Mouse (Mus musculus): ENCODE measurements around the gene Arntl2. TPM values are rescaled to one million over a fixed set of nuclear protein-coding genes. Genes with fewer than 3 reads are reported as not detected.

Gene Arntl2
- total and polyA plus RNA-seq, 3 experiments: not detected

DNA sequence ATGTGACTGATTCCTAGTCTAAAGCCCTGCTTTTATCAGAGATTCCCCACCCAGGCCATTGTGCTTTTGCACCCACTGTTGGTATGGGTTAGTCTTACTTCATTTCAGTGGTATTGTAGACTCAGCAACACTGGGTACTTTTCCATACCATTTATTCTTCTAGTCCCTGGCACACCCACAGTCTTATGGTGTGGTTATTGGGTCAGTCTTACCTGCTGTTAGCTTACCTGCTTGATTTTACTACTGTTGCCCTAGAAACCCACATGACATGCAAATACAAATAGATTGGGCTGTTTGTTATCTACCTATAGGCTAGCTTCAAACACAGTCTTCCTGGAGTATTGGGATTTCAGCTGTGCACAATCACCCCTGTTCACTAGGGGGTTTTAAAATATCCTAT lies 48.8 kb upstream of the Arntl2 start:
- no peak overlapping the region; the same call in 1 of the 2 replicates for H3K4me2 ChIP-seq (ENCODE audit: insufficient read depth, low read depth, poor library complexity, severe bottlenecking)
- no peak for TF ChIP-seq EP300 (IDR thresholded peaks at IDR 0.05; ENCODE audit: low read length)
- TF ChIP-seq HCFC1 (IDR thresholded peaks at IDR 0.05; ENCODE audit: low read depth, low read length): no peak
- no peak for TF ChIP-seq POLR2A (IDR thresholded peaks at IDR 0.05; ENCODE audit: low read depth, low read length)
- TF ChIP-seq E2F4 (IDR thresholded peaks at IDR 0.05; ENCODE audit: insufficient replicate concordance, low read depth, low read length): no peak
- no peak for TF ChIP-seq ZNF384 (IDR thresholded peaks at IDR 0.05; ENCODE audit: low read depth, low read length)
- TF ChIP-seq USF2 (conservative IDR thresholded peaks at IDR 0.05; ENCODE audit: low read depth, low read length): no peak
- no peak for TF ChIP-seq IRF4 (IDR thresholded peaks at IDR 0.05; ENCODE audit: low read depth, low read length)
- no peak for TF ChIP-seq BHLHE40 (IDR thresholded peaks at IDR 0.05; ENCODE audit: low read depth, low read length)
- no peak for TF ChIP-seq UBTF (IDR thresholded peaks at IDR 0.05; ENCODE audit: low read depth, low read length)
- no peak for TF ChIP-seq TCF12 (IDR thresholded peaks at IDR 0.05; ENCODE audit: low read depth, low read length)
- TF ChIP-seq CHD1 (IDR thresholded peaks at IDR 0.05; ENCODE audit: low read depth, low read length): no peak
- TF ChIP-seq TBP (conservative IDR thresholded peaks at IDR 0.05; ENCODE audit: low read depth, low read length): no peak
- no peak for TF ChIP-seq USF1 (IDR thresholded peaks at IDR 0.05; ENCODE audit: low read depth, low read length)
- TF ChIP-seq MEF2A (IDR thresholded peaks at IDR 0.05; ENCODE audit: borderline replicate concordance, low read depth, low read length): no peak
- peaks cover 24 to 73% of the 10 kb centered on the region in 2 experiments for H3K4me1 ChIP-seq (ENCODE audit: control insufficient read depth in 1 of 2, insufficient read depth in 2 of 2)
- H3K27me3 ChIP-seq (replicated peaks): no peaks in the 10 kb centered on the region
- H3K79me2 ChIP-seq (replicated peaks; ENCODE audit: control insufficient read depth, extremely low read depth, insufficient read depth, poor library complexity, severe bottlenecking): no peaks in the 10 kb centered on the region
- no peaks in the 10 kb centered on the region for H3K9me3 ChIP-seq (replicated peaks; ENCODE audit: low read length)
- H3K4me3 ChIP-seq (replicated peaks in 1 of 3; ENCODE audit: low read depth in 2 of 3, low read length in 2 of 3, poor library complexity in 1 of 3): no peak overlapping the region
- H3K9ac ChIP-seq (ENCODE audit: insufficient read depth, low read depth): no peak overlapping the region
- DNase-seq (ENCODE audit: extremely low read depth): no peak
- no peak overlapping the region for H3K27ac ChIP-seq (ENCODE audit: insufficient read depth, low read depth)
- in situ Hi-C loops (cut with MboI; ENCODE audit: low pct_ligation_motif_present, low pct_unique_long_range_greater_than_20kb, low sequenced_read_pairs) (no loop called here), dilution Hi-C loops (cut with MboI; ENCODE audit: extremely low pct_ligation_motif_present, extremely low pct_unique_long_range_greater_than_20kb, low sequenced_read_pairs) (no loop called here)
- no peaks in the 10 kb centered on the region for H3K36me3 ChIP-seq (replicated peaks in 1 of 2; ENCODE audit: control insufficient read depth in 1 of 2, insufficient read depth in 1 of 2, low read length in 1 of 2)

DNA sequence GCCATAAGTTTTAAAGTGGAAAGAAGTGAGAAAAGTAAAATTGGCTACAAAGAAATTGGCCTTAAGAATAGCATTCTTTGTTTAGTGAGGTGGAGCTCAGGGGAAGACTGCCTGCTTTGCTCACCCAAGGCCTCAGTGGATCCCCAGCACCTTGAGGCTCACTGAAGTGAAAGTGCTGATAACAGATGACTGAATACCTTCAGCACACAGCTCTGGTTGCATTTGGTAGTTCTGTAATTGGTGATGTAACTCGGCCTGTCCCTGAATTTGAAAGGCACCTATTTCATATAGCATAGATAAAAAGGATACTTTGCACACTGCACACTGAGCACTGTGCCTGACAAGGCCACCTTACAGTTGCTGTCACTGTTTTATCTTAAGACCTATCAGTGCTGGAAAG lies 47.6 kb upstream of the Arntl2 start:
- Histone ChIP-seq H3K9me3 (replicated peaks; ENCODE audit: low read length) (no peaks in the 10 kb centered on the region), H3K9ac (ENCODE audit: insufficient read depth, low read depth) (no peak overlapping the region), H3K36me3 (replicated peaks in 1 of 2; ENCODE audit: control insufficient read depth in 1 of 2, insufficient read depth in 1 of 2, low read length in 1 of 2) (no peaks in the 10 kb centered on the region), H3K4me2 (ENCODE audit: insufficient read depth, low read depth, poor library complexity, severe bottlenecking) (no peak overlapping the region), H3K27me3 (replicated peaks) (no peaks in the 10 kb centered on the region), H3K4me1 (ENCODE audit: control insufficient read depth in 1 of 2, insufficient read depth in 2 of 2) (peaks cover 27 to 84% of the 10 kb centered on the region in 2 experiments), H3K27ac (ENCODE audit: insufficient read depth, low read depth) (no peak overlapping the region), H3K4me3 (replicated peaks in 1 of 3; ENCODE audit: low read depth in 2 of 3, low read length in 2 of 3, poor library complexity in 1 of 3) (no peak overlapping the region), H3K79me2 (replicated peaks; ENCODE audit: control insufficient read depth, extremely low read depth, insufficient read depth, poor library complexity, severe bottlenecking) (no peaks in the 10 kb centered on the region)
- TF ChIP-seq GABPA (IDR thresholded peaks at IDR 0.05; ENCODE audit: insufficient replicate concordance, low read depth, low read length) (no peak), TBP (conservative IDR thresholded peaks at IDR 0.05; ENCODE audit: low read depth, low read length) (no peak)
- in situ Hi-C loops (cut with MboI; ENCODE audit: low pct_ligation_motif_present, low pct_unique_long_range_greater_than_20kb, low sequenced_read_pairs): no loop called here
- no peak for DNase-seq (ENCODE audit: extremely low read depth)
- dilution Hi-C loops (cut with MboI; ENCODE audit: extremely low pct_ligation_motif_present, extremely low pct_unique_long_range_greater_than_20kb, low sequenced_read_pairs): no loop called here

Data from CH12.LX (cell line).